Mouse (Mus musculus): ENCODE results near the gene Rasl11a. TPM values are rescaled to one million over a fixed set of nuclear protein-coding genes. Genes with fewer than 3 reads are reported as not detected.

The Rasl11a gene
- polyA plus RNA-seq (2015; fragmentation: Nextera tagmentation; extraction: Ambion mirVana), result 101 and 138 TPM in 2 replicates

- Histone ChIP-seq H3K9me3 (ENCODE audit: low read length) (no peaks in the 10 kb centered on the region), H3K4me1 (ENCODE audit: insufficient read depth, low read depth, low read length) (peaks cover 5% of the 10 kb centered on the region; the same call in 1 of the 2 replicates), H3K4me3 (ENCODE audit: low read depth, low read length) (peak within 1 kb of the TSS; percentile 63), H3K27me3 (replicated peaks; ENCODE audit: insufficient read depth, low read length) (no peaks in the 10 kb centered on the region), H3K27ac (ENCODE audit: low read length) (peak within 1 kb of the TSS; percentile 84), H3K36me3 (ENCODE audit: insufficient read depth, low read length) (no peaks in the 10 kb centered on the region), H3K9ac (replicated peaks; ENCODE audit: low read depth) (peak within 1 kb of the TSS; percentile 54), H3K4me2 (replicated peaks; ENCODE audit: low read depth, low read length) (peak within 1 kb of the TSS; percentile 79)
- TF ChIP-seq CTCF (IDR thresholded peaks at IDR 0.05), result peak; percentile 59
- no peak for TF ChIP-seq EP300 (IDR thresholded peaks at IDR 0.05)
- DNase-seq (ENCODE audit: low spot score) (peak; percentile 95), ATAC-seq (peak; percentile 88)
- 1% methylated on average over 39 of the region's 40 CpGs for WGBS
Observed at GRCm38 (mm10) chr5:146844945-146845365, at the start of gene Rasl11a. Rasl11a (plus strand) TSS chr5:146845071.

- no peaks in the 10 kb centered on the region for H3K27me3 ChIP-seq (replicated peaks; ENCODE audit: insufficient read depth, low read length)
- 71% methylated on average over 13 of the region's 13 CpGs for WGBS
- no peak for TF ChIP-seq CTCF (IDR thresholded peaks at IDR 0.05)
- no peak for TF ChIP-seq EP300 (IDR thresholded peaks at IDR 0.05)
- no peak for DNase-seq (ENCODE audit: low spot score)
- H3K36me3 ChIP-seq (ENCODE audit: insufficient read depth, low read length), result no peaks in the 10 kb centered on the region
- H3K9me3 ChIP-seq (ENCODE audit: low read length), result no peaks in the 10 kb centered on the region
- peaks cover 19% of the 10 kb centered on the region for H3K4me1 ChIP-seq (ENCODE audit: insufficient read depth, low read depth, low read length)
- H3K4me3 ChIP-seq (ENCODE audit: low read depth, low read length), result no peak overlapping the region
- H3K4me2 ChIP-seq (replicated peaks; ENCODE audit: low read depth, low read length), result no peak overlapping the region
- ATAC-seq, result no peak
- no peak overlapping the region for H3K9ac ChIP-seq (replicated peaks; ENCODE audit: low read depth)
- no peak overlapping the region for H3K27ac ChIP-seq (ENCODE audit: low read length)
Observed at GRCm38 (mm10) chr5:146795728-146796127, 49.1 kb upstream of the Rasl11a start.

- peak; percentile 44; the same call in 1 of the 2 replicates for TF ChIP-seq EP300 (IDR thresholded peaks at IDR 0.05)
- no peak for TF ChIP-seq CTCF (IDR thresholded peaks at IDR 0.05)
- Histone ChIP-seq H3K4me3 (ENCODE audit: low read depth, low read length) (no peak overlapping the region), H3K4me1 (ENCODE audit: insufficient read depth, low read depth, low read length) (no peaks in the 10 kb centered on the region), H3K4me2 (replicated peaks; ENCODE audit: low read depth, low read length) (no peak overlapping the region), H3K9ac (replicated peaks; ENCODE audit: low read depth) (no peak overlapping the region), H3K9me3 (ENCODE audit: low read length) (no peaks in the 10 kb centered on the region), H3K27ac (ENCODE audit: low read length) (no peak overlapping the region), H3K27me3 (replicated peaks; ENCODE audit: insufficient read depth, low read length) (no peaks in the 10 kb centered on the region), H3K36me3 (ENCODE audit: insufficient read depth, low read length) (no peaks in the 10 kb centered on the region)
- DNase-seq (ENCODE audit: low spot score) (peak; percentile 86), ATAC-seq (peak; percentile 14)
- WGBS, result 32% methylated on average over 9 of the region's 9 CpGs
Observed at GRCm38 (mm10) chr5:146798031-146798430, 46.8 kb upstream of the Rasl11a start.

GRCm38 (mm10) chr5:146806004-146806430 is 38.9 kb upstream of the Rasl11a start:
- Histone ChIP-seq H3K9ac (replicated peaks; ENCODE audit: low read depth) (no peak overlapping the region), H3K9me3 (ENCODE audit: low read length) (no peaks in the 10 kb centered on the region), H3K4me3 (ENCODE audit: low read depth, low read length) (no peak overlapping the region), H3K36me3 (ENCODE audit: insufficient read depth, low read length) (no peaks in the 10 kb centered on the region), H3K4me1 (ENCODE audit: insufficient read depth, low read depth, low read length) (no peaks in the 10 kb centered on the region), H3K27me3 (replicated peaks; ENCODE audit: insufficient read depth, low read length) (no peaks in the 10 kb centered on the region), H3K27ac (ENCODE audit: low read length) (no peak overlapping the region), H3K4me2 (replicated peaks; ENCODE audit: low read depth, low read length) (no peak overlapping the region)
- 71% methylated on average over 8 of the region's 8 CpGs for WGBS
- peak; percentile 30 for DNase-seq (ENCODE audit: low spot score)
- no peak for ATAC-seq
- TF ChIP-seq CTCF (IDR thresholded peaks at IDR 0.05), result no peak
- no peak for TF ChIP-seq EP300 (IDR thresholded peaks at IDR 0.05)

- 69% methylated on average over 5 of the region's 5 CpGs for WGBS
- no peak overlapping the region for H3K4me3 ChIP-seq (ENCODE audit: low read depth, low read length)
- no peaks in the 10 kb centered on the region for H3K4me1 ChIP-seq (ENCODE audit: insufficient read depth, low read depth, low read length)
- TF ChIP-seq CTCF (IDR thresholded peaks at IDR 0.05), result no peak
- TF ChIP-seq EP300 (IDR thresholded peaks at IDR 0.05), result no peak
- H3K9ac ChIP-seq (replicated peaks; ENCODE audit: low read depth), result no peak overlapping the region
- no peak overlapping the region for H3K4me2 ChIP-seq (replicated peaks; ENCODE audit: low read depth, low read length)
- DNase-seq (ENCODE audit: low spot score), result no peak
- no peak overlapping the region for H3K27ac ChIP-seq (ENCODE audit: low read length)
- H3K36me3 ChIP-seq (ENCODE audit: insufficient read depth, low read length), result no peaks in the 10 kb centered on the region
- ATAC-seq, result no peak
- no peaks in the 10 kb centered on the region for H3K9me3 ChIP-seq (ENCODE audit: low read length)
- no peaks in the 10 kb centered on the region for H3K27me3 ChIP-seq (replicated peaks; ENCODE audit: insufficient read depth, low read length)
Observed at GRCm38 (mm10) chr5:146809951-146810350, 34.9 kb upstream of the Rasl11a start.

- DNase-seq (ENCODE audit: low spot score), result no peak
- no peak for TF ChIP-seq EP300 (IDR thresholded peaks at IDR 0.05)
- no peak for TF ChIP-seq CTCF (IDR thresholded peaks at IDR 0.05)
- ATAC-seq, result no peak
- Histone ChIP-seq H3K27ac (ENCODE audit: low read length) (no peak overlapping the region), H3K36me3 (ENCODE audit: insufficient read depth, low read length) (no peaks in the 10 kb centered on the region), H3K27me3 (replicated peaks; ENCODE audit: insufficient read depth, low read length) (no peaks in the 10 kb centered on the region), H3K4me3 (ENCODE audit: low read depth, low read length) (no peak overlapping the region), H3K4me2 (replicated peaks; ENCODE audit: low read depth, low read length) (no peak overlapping the region), H3K9me3 (ENCODE audit: low read length) (no peaks in the 10 kb centered on the region), H3K4me1 (ENCODE audit: insufficient read depth, low read depth, low read length) (no peaks in the 10 kb centered on the region), H3K9ac (replicated peaks; ENCODE audit: low read depth) (no peak overlapping the region)
- 87% methylated on average over 5 of the region's 5 CpGs for WGBS
Observed at GRCm38 (mm10) chr5:146812866-146813265, 32.0 kb upstream of the Rasl11a start.

- Histone ChIP-seq H3K9me3 (ENCODE audit: low read length) (no peaks in the 10 kb centered on the region), H3K36me3 (ENCODE audit: insufficient read depth, low read length) (no peaks in the 10 kb centered on the region), H3K4me2 (replicated peaks; ENCODE audit: low read depth, low read length) (no peak overlapping the region), H3K27ac (ENCODE audit: low read length) (no peak overlapping the region), H3K9ac (replicated peaks; ENCODE audit: low read depth) (no peak overlapping the region), H3K27me3 (replicated peaks; ENCODE audit: insufficient read depth, low read length) (no peaks in the 10 kb centered on the region), H3K4me1 (ENCODE audit: insufficient read depth, low read depth, low read length) (no peaks in the 10 kb centered on the region), H3K4me3 (ENCODE audit: low read depth, low read length) (no peak overlapping the region)
- no peak for ATAC-seq
- 88% methylated on average over 4 of the region's 4 CpGs for WGBS
- no peak for TF ChIP-seq EP300 (IDR thresholded peaks at IDR 0.05)
- TF ChIP-seq CTCF (IDR thresholded peaks at IDR 0.05), result peak; percentile 29
- no peak for DNase-seq (ENCODE audit: low spot score)
Observed at GRCm38 (mm10) chr5:146813421-146813820, 31.4 kb upstream of the Rasl11a start.

Data from lung, postnatal 0 days (tissue).